Mouse (Mus musculus) heart, embryonic 12.5 days (tissue): Measurements from ENCODE around the gene Cavin1. TPM values are rescaled to one million over a fixed set of nuclear protein-coding genes. Genes with fewer than 3 reads are reported as not detected.
"Not testable (repeated sequence)": the region's sequence is repeated elsewhere in the genome, so short reads cannot be mapped to it uniquely, and the experiment has no call there.

Experiments used
- ATAC-seq: fragments of 200-750 bp; cut with Nextera tagmentation; 2 replicates; pipeline ENCODE4 v1.8.0; 2017; ENCODE audit warnings: moderate TSS enrichment, moderate library complexity; ENCODE audit not compliant: insufficient number of reproducible peaks, low FRiP score
- H3K27ac ChIP-seq: fragments of 300-500 bp; sonication (generic); 2 replicates; pipeline ENCODE4 v1.5.1; 2016; ENCODE audit warnings: mild to moderate bottlenecking, moderate library complexity; ENCODE audit not compliant: poor library complexity, severe bottlenecking
- H3K27me3 ChIP-seq: fragments of 300-500 bp; sonication (generic); replicated peaks from 2 replicates; pipeline ENCODE4 v1.6.1; 2016; ENCODE audit warnings: mild to moderate bottlenecking, moderate library complexity
- H3K36me3 ChIP-seq: fragments of 300-500 bp; sonication (generic); 2 replicates; pipeline ENCODE4 v1.6.1; 2016; ENCODE audit warnings: mild to moderate bottlenecking, moderate library complexity
- H3K4me1 ChIP-seq: fragments of 300-500 bp; sonication (generic); replicated peaks from 2 replicates; pipeline ENCODE4 v1.6.1; 2016; ENCODE audit warnings: mild to moderate bottlenecking
- H3K4me2 ChIP-seq: fragments of 300-500 bp; sonication (generic); 2 replicates; pipeline ENCODE4 v1.6.1; 2016; ENCODE audit warnings: mild to moderate bottlenecking, moderate library complexity
- H3K4me3 ChIP-seq: fragments of 300-500 bp; sonication (generic); 2 replicates; pipeline ENCODE4 v1.5.1; 2016; ENCODE audit warnings: mild to moderate bottlenecking
- H3K9ac ChIP-seq: fragments of 300-500 bp; sonication (generic); 2 replicates; pipeline ENCODE4 v1.6.1; 2016; ENCODE audit warnings: mild to moderate bottlenecking, moderate library complexity
- H3K9me3 ChIP-seq: fragments of 300-500 bp; sonication (generic); replicated peaks from 2 replicates; pipeline ENCODE4 v1.6.1; 2016; ENCODE audit warnings: mild to moderate bottlenecking, moderate library complexity
- WGBS: fragments of 180-500 bp; shearing (Covaris S2); methylation state at CpG from one replicate; pipeline ENCODE4 v1.1.7; 2016; 5-methylcytosine and 5-hydroxymethylcytosine counted together
- polyA plus RNA-seq: library from polyadenylated mRNA; unstranded; fragments of >200 nt; fragmentation: Nextera tagmentation; extraction: Ambion mirVana; gene quantifications from 2 replicates; pipeline ENCODE4 v1.2.1, GENCODE M21; 2016

Gene Cavin1
- polyA plus RNA-seq: 342 and 348 TPM in 2 replicates

DNA sequence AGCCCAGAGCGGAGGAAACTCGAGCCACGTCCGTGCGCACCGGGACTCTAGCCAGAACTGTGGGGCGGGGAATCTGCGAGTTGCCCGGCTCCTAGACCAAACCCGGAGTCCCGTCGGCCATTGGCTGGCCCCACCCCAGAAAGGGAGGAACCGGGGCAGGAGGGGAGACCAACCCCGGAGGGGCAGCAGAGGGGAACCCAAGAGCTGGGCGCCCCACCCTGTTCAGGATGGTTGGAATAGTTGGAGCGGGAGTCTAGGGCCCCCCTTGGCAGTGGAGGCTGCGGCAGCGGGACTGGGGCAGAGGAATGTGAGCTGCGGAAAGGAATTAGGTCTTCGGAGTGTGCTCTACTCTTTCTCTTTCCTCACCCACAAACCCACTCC is at the start of gene Cavin1:
Gene Cavin1, minus strand, starts transcription at position 331 of the 381 bp plus-strand sequence.
- Histone ChIP-seq H3K4me2 (peak within 1 kb of the TSS; percentile 78), H3K4me1 (peaks cover 50% of the 10 kb centered on the region), H3K27me3 (no peaks in the 10 kb centered on the region), H3K4me3 (peak within 1 kb of the TSS; percentile 88), H3K9me3 (no peaks in the 10 kb centered on the region), H3K36me3 (peaks cover 10% of the 10 kb centered on the region), H3K9ac (peak within 1 kb of the TSS; percentile 94), H3K27ac (peak within 1 kb of the TSS; percentile 98)
- peak; percentile 89 for ATAC-seq
- under 1% methylated on average over 20 of the region's 20 CpGs for WGBS

DNA sequence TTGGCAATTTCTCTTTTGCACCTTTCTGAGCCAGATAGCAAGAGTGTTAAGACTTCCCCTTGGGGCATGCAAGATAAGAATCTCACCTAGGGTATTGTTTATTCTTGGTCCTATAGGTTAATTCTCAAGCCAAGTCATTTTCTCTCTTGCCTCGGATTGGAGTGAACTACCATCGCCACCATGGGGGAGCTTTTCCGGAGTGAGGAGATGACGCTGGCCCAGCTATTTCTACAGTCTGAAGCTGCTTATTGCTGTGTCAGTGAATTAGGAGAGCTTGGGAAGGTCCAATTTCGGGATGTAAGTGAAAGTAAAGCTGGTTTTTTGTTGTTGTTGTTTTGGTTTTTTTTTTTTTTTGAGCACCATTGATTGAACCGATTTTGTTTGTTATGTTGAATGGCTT is 41.0 kb upstream of the Cavin1 start:
- ATAC-seq: no peak
- Histone ChIP-seq H3K27me3 (no peaks in the 10 kb centered on the region), H3K4me1 (peaks cover 18% of the 10 kb centered on the region), H3K9ac (no peak overlapping the region), H3K27ac (no peak overlapping the region), H3K9me3 (no peaks in the 10 kb centered on the region), H3K4me2 (peak overlapping the region; percentile 83), H3K36me3 (peaks cover 31% of the 10 kb centered on the region), H3K4me3 (no peak overlapping the region)
- 77% methylated on average over 6 of the region's 6 CpGs for WGBS

GRCm38 (mm10) chr11:101009888-101010784 is 39.4 kb upstream of the Cavin1 start:
- H3K36me3 ChIP-seq: peaks cover 25% of the 10 kb centered on the region
- peak overlapping the region; percentile 66 for H3K4me3 ChIP-seq
- H3K4me1 ChIP-seq: peaks cover 18% of the 10 kb centered on the region
- H3K27me3 ChIP-seq: no peaks in the 10 kb centered on the region
- H3K4me2 ChIP-seq: peak overlapping the region; percentile 83
- H3K9ac ChIP-seq: peak overlapping the region; percentile 82
- ATAC-seq: peak; percentile 71
- no peaks in the 10 kb centered on the region for H3K9me3 ChIP-seq
- 3% methylated on average over 29 of the region's 29 CpGs for WGBS
- H3K27ac ChIP-seq: peak overlapping the region; percentile 83

GRCm38 (mm10) chr11:101009046-101009887 is 38.6 kb upstream of the Cavin1 start, which contains the start of gene Atp6v0a1:
Gene Atp6v0a1 (plus strand): TSS chr11:101009452.
- Histone ChIP-seq H3K36me3 (peaks cover 20% of the 10 kb centered on the region), H3K4me1 (peaks cover 18% of the 10 kb centered on the region), H3K9me3 (no peaks in the 10 kb centered on the region), H3K27me3 (no peaks in the 10 kb centered on the region), H3K9ac (peak within 1 kb of the TSS; percentile 82), H3K4me2 (peak within 1 kb of the TSS; percentile 83), H3K27ac (peak within 1 kb of the TSS; percentile 83), H3K4me3 (peak within 1 kb of the TSS; percentile 66)
- under 1% methylated on average over 44 of the region's 44 CpGs for WGBS
- ATAC-seq: peak; percentile 99

GRCm38 (mm10) chr11:101008206-101009045 is 37.7 kb upstream of the Cavin1 start:
- ATAC-seq: no peak
- Histone ChIP-seq H3K9ac (0 out of 2 replicates have a peak overlapping the region, but pooled peaks have one; percentile 82), H3K27me3 (no peaks in the 10 kb centered on the region), H3K4me1 (peaks cover 18% of the 10 kb centered on the region), H3K27ac (peak overlapping the region; percentile 70), H3K4me2 (peak overlapping the region; percentile 83), H3K36me3 (peaks cover 12% of the 10 kb centered on the region), H3K9me3 (no peaks in the 10 kb centered on the region), H3K4me3 (peak overlapping the region; percentile 66)
- 43% methylated on average over 14 of the region's 14 CpGs for WGBS

GRCm38 (mm10) chr11:101003025-101003685 is 32.5 kb upstream of the Cavin1 start:
- no peak overlapping the region for H3K4me3 ChIP-seq
- 39% methylated on average over 3 of the region's 3 CpGs for WGBS
- no peak for ATAC-seq
- no peak overlapping the region for H3K27ac ChIP-seq
- H3K4me1 ChIP-seq: no peaks in the 10 kb centered on the region
- H3K36me3 ChIP-seq: no peaks in the 10 kb centered on the region
- H3K9ac ChIP-seq: no peak overlapping the region
- no peak overlapping the region for H3K4me2 ChIP-seq
- no peaks in the 10 kb centered on the region for H3K9me3 ChIP-seq
- H3K27me3 ChIP-seq: peaks cover 10% of the 10 kb centered on the region

GRCm38 (mm10) chr11:101001875-101002552 is 31.3 kb upstream of the Cavin1 start:
- not testable (repeated sequence) for H3K36me3 ChIP-seq, H3K9ac ChIP-seq, H3K4me2 ChIP-seq, H3K9me3 ChIP-seq, H3K27ac ChIP-seq, H3K4me1 ChIP-seq, ATAC-seq, H3K4me3 ChIP-seq
- 71% methylated on average over 6 of the region's 6 CpGs for WGBS
- peaks cover 10% of the 10 kb centered on the region for H3K27me3 ChIP-seq

DNA sequence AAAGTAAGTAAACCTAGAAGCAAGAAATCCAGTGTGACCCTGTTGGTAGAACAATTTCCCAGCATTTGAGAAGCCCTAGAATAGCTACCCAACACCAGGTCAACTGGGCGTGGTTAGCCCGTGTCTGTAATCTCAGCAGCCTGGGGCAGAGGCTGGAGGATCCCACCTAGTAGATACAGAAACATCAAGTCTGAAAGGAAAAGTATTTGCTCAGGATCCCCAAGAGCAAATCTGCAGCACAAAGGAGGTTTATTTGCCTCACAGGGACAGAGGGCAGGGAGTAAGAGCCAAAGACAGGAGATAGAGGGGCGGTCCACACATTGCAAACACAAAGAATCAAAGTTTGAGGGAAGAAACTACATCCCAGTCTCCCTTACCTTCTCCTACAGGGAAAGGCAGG is 28.6 kb upstream of the Cavin1 start:
- ATAC-seq: no peak
- H3K27ac ChIP-seq: no peak overlapping the region
- WGBS: 58% methylated on average over 3 of the region's 3 CpGs
- H3K36me3 ChIP-seq: no peaks in the 10 kb centered on the region
- peaks cover 10% of the 10 kb centered on the region for H3K27me3 ChIP-seq
- no peaks in the 10 kb centered on the region for H3K9me3 ChIP-seq
- H3K9ac ChIP-seq: no peak overlapping the region
- no peaks in the 10 kb centered on the region for H3K4me1 ChIP-seq
- H3K4me3 ChIP-seq: no peak overlapping the region
- H3K4me2 ChIP-seq: no peak overlapping the region

DNA sequence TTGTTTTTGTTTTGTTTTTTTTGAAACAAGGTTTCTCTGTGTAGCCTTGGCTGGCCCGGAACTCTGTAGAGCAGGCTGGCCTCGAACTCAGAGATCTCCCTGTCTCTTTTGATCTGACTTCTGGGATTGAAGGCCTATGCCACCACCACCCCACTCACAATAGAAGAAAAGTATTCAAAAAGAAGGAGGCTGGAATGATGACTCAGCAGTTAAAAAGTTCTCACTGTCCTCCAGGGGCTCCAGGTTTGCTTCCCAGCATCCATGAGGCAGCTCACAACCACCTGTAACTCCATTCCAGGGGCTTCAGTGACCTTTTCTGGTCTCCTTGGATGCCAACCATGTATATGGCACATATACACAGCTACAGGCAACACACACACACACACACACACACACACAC is 28.1 kb upstream of the Cavin1 start:
- ATAC-seq: no peak
- H3K4me3 ChIP-seq: no peak overlapping the region
- H3K9ac ChIP-seq: no peak overlapping the region
- WGBS: 81% methylated on average over 2 of the region's 2 CpGs
- no peaks in the 10 kb centered on the region for H3K9me3 ChIP-seq
- no peak overlapping the region for H3K27ac ChIP-seq
- peaks cover 10% of the 10 kb centered on the region for H3K27me3 ChIP-seq
- no peak overlapping the region for H3K4me2 ChIP-seq
- no peaks in the 10 kb centered on the region for H3K36me3 ChIP-seq
- H3K4me1 ChIP-seq: no peaks in the 10 kb centered on the region

- Histone ChIP-seq H3K36me3 (no peaks in the 10 kb centered on the region), H3K4me1 (no peaks in the 10 kb centered on the region), H3K27ac (no peak overlapping the region), H3K4me3 (no peak overlapping the region), H3K27me3 (peaks cover 10% of the 10 kb centered on the region), H3K4me2 (no peak overlapping the region), H3K9ac (no peak overlapping the region), H3K9me3 (no peaks in the 10 kb centered on the region)
- WGBS: 82% methylated on average over 4 of the region's 4 CpGs
- ATAC-seq: no peak
Measured at GRCm38 (mm10) chr11:100996501-100996900, 25.8 kb upstream of the Cavin1 start.
